Mouse (Mus musculus) olfactory bulb, adult 2 months (tissue): Measurements from ENCODE around the gene Hist1h2bn.

Experiments used
- CTCF ChIP-seq: fragments of 200-500 bp; IDR thresholded peaks from 2 replicates; pipeline ENCODE4 v1.5.1; 2012; ENCODE audit warnings: low read depth, mild to moderate bottlenecking, low read length, moderate library complexity; ENCODE audit not compliant: insufficient read depth
- POLR2A ChIP-seq: fragments of 200-500 bp; IDR thresholded peaks from 2 replicates; pipeline ENCODE4 v1.6.1; 2012; ENCODE audit warnings: mild to moderate bottlenecking, low read depth, low read length, moderate library complexity; ENCODE audit not compliant: insufficient read depth

DNA sequence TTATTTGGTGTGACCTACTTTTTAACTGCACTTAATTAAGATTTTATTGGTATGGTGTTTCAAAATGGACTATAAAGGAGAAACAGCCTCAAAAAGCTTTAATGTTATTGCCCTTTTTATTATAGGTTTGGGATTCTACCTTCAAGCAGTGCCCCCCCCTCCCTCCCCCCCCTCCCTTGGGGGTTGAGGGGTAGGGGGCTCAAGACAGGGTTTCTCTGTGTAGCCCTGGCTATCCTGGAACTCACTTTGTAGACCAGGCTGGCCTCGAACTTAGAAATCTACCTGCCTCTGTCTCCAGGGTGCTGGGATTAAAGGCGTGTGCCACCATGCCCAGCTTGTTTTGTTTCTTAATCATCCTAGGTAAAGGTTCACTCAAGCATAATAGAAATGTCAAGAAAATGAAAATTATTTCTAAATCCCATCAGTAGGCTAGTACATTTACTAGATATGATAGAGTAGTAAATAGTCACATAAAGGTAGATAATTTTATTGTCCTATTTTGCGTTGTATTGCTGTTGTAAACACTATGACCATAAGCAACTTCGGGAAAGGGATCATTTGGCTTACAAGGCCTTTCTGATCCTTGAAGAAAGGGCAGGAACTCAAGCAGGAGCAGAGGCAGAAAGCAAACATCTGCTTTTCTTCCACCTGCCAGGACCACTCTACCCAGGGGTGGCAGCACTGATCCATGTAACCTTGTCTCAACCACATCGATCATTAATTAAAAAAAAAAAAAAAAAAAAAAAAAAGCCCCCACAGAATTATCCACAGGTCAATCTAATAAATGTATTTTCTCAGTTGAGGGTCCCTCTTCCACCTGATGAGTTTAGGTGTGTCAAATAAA, 30.7 kb upstream of the Hist1h2bn start:
- TF ChIP-seq CTCF (no peak), POLR2A (no peak)
